Mouse (Mus musculus): ENCODE measurements at regions not wholly inside any gene's neighbourhood (a gene's known extent, or its start where the extent isn't known, plus 50 kb on each side); places are given as distances from the start of the nearest gene placed in this dataset.

- TF ChIP-seq MYOG (IDR thresholded peaks at IDR 0.05; ENCODE audit: control insufficient read depth in 1 of 3, insufficient read depth in 1 of 3, insufficient read length in 2 of 3, low read depth in 2 of 3) (no peak), POLR2A (IDR thresholded peaks at IDR 0.05; ENCODE audit: insufficient read length, low read depth) (no peak), POLR2AphosphoS2 (IDR thresholded peaks at IDR 0.05; ENCODE audit: insufficient read length, low read depth) (no peak), MAX (IDR thresholded peaks at IDR 0.05; ENCODE audit: low read depth) (no peak), USF1 (IDR thresholded peaks at IDR 0.05; ENCODE audit: low read depth) (no peak), REST (IDR thresholded peaks at IDR 0.05; ENCODE audit: insufficient read depth, insufficient read length) (no peak)
Observed at GRCm38 (mm10) chr17:64984276-64985011, 148.6 kb upstream of the 4930583I09Rik start.

Data from myocyte (in vitro differentiated cells).